Comparison of ENCODE assay signal across 8 mouse cellular contexts in the genomic region with DNA sequence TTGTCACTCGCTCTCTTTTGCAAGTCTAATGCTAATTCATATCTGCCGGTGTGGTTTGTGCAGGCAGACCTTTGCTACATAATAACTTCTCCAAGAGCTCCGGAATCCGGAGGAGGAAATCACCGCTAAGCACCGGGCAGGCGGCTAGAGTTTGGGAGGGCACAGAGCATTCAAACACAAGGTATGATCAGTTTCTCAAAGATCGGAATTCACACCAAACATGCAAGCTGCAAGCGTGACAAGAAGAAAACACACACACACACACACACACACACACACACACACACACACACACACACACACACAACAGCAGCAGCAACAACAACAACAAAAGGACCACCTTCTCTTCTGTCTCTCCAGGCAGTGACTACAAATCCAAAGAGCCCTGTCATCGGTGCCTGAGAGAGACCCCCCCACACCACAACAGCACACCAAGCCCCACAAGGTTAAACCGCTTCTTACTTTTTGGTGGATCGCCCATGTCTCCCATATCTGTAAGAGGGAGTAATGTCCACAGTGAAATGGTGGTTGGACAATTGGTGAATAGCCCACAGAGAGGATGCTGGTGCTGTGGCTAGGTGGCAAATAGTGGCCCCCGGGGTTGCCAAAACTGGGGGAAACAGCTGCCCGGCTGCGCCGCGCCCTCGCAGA. TPM values are rescaled to one million over a fixed set of nuclear protein-coding genes. Genes with fewer than 3 reads are reported as not detected.
DNase-seq lines count a peak whose midpoint lies in the region; ATAC-seq and TF ChIP-seq lines count a peak whose summit lies in the region.

No protein-coding gene starts in this region.

- H3K9ac ChIP-seq in liver, embryonic 11.5 days (ENCODE audit: low read depth, low read length): no peak overlapping the region
- peak overlapping the region; percentile 51 for H3K9ac ChIP-seq in forebrain, embryonic 11.5 days (ENCODE audit: low read length)
- no peak overlapping the region for H3K9ac ChIP-seq in limb, embryonic 14.5 days (ENCODE audit: low read depth, low read length, severe bottlenecking)

- peak overlapping the region; percentile 56 for H3K4me3 ChIP-seq in liver, embryonic 11.5 days (ENCODE audit: low read depth, low read length)
- peak overlapping the region; percentile 59 for H3K4me3 ChIP-seq in forebrain, embryonic 11.5 days (ENCODE audit: low read depth, low read length)
- peak overlapping the region; percentile 58 for H3K4me3 ChIP-seq in limb, embryonic 14.5 days (replicated peaks; ENCODE audit: low read length)
- peak overlapping the region; percentile 59 for H3K4me3 ChIP-seq in small intestine, adult 2 months (ENCODE audit: low read depth, low read length)

- H3K4me1 ChIP-seq in liver, embryonic 11.5 days (replicated peaks; ENCODE audit: control insufficient read depth, insufficient read depth, low read length): no peaks in the 10 kb centered on the region
- H3K4me1 ChIP-seq in forebrain, embryonic 11.5 days (replicated peaks; ENCODE audit: control insufficient read depth, insufficient read depth, low read length): peaks cover 5% of the 10 kb centered on the region
- H3K4me1 ChIP-seq in limb, embryonic 14.5 days (ENCODE audit: control insufficient read depth, insufficient read depth, low read length): no peaks in the 10 kb centered on the region
- peaks cover 4% of the 10 kb centered on the region for H3K4me1 ChIP-seq in small intestine, adult 2 months (ENCODE audit: control insufficient read depth, insufficient read depth, insufficient read length, low read length)

- no peak overlapping the region for H3K27ac ChIP-seq in liver, embryonic 11.5 days (ENCODE audit: low read depth, low read length)
- no peak overlapping the region for H3K27ac ChIP-seq in forebrain, embryonic 11.5 days (ENCODE audit: low read depth, low read length)
- H3K27ac ChIP-seq in limb, embryonic 14.5 days (replicated peaks; ENCODE audit: low read depth, low read length): no peak overlapping the region
- no peak overlapping the region for H3K27ac ChIP-seq in small intestine, adult 2 months (ENCODE audit: insufficient read depth, low read depth, low read length)

- TF ChIP-seq CTCF in small intestine, adult 2 months (IDR thresholded peaks at IDR 0.05; ENCODE audit: extremely low read depth, insufficient read length, insufficient replicate concordance, low read depth, low read length): no peak

- no peak for TF ChIP-seq POLR2A in limb, embryonic 14.5 days (IDR thresholded peaks at IDR 0.05; ENCODE audit: borderline replicate concordance, extremely low read depth, insufficient read depth, insufficient read length)
- TF ChIP-seq POLR2A in small intestine, adult 2 months (IDR thresholded peaks at IDR 0.05; ENCODE audit: low read depth, low read length): no peak

- H3K36me3 ChIP-seq in liver, embryonic 11.5 days (ENCODE audit: control insufficient read depth, insufficient read depth, low read length): no peaks in the 10 kb centered on the region
- H3K36me3 ChIP-seq in forebrain, embryonic 11.5 days (ENCODE audit: control insufficient read depth, insufficient read depth, low read length): no peaks in the 10 kb centered on the region
- H3K36me3 ChIP-seq in limb, embryonic 14.5 days (ENCODE audit: control insufficient read depth, insufficient read depth, low read length): no peaks in the 10 kb centered on the region
- H3K36me3 ChIP-seq in small intestine, adult 2 months (ENCODE audit: control insufficient read depth, insufficient read depth, low read length): no peaks in the 10 kb centered on the region

- H3K27me3 ChIP-seq in liver, embryonic 11.5 days (replicated peaks; ENCODE audit: control insufficient read depth, insufficient read depth, low read length): peaks cover 90% of the 10 kb centered on the region
- H3K27me3 ChIP-seq in forebrain, embryonic 11.5 days (ENCODE audit: control insufficient read depth, insufficient read depth, low read length): peaks cover 73% of the 10 kb centered on the region
- peaks cover 94% of the 10 kb centered on the region for H3K27me3 ChIP-seq in limb, embryonic 14.5 days (ENCODE audit: control insufficient read depth, insufficient read depth, low read length)
- H3K27me3 ChIP-seq in small intestine, adult 2 months (ENCODE audit: control insufficient read depth, insufficient read depth, low read length): peaks cover 48% of the 10 kb centered on the region

- H3K4me2 ChIP-seq in liver, embryonic 11.5 days: peak overlapping the region; percentile 77
- peak overlapping the region; percentile 97 for H3K4me2 ChIP-seq in forebrain, embryonic 11.5 days (ENCODE audit: low read depth, low read length, severe bottlenecking)
- peak overlapping the region; percentile 98 for H3K4me2 ChIP-seq in limb, embryonic 14.5 days (replicated peaks; ENCODE audit: low read depth, low read length, severe bottlenecking)

- WGBS in liver, embryonic 11.5 days: under 1% methylated on average over 17 of the region's 18 CpGs
- under 1% methylated on average over 18 of the region's 18 CpGs for WGBS in forebrain, embryonic 11.5 days
- WGBS in limb, embryonic 14.5 days: under 1% methylated on average over 18 of the region's 18 CpGs
- WGBS in small intestine, adult 2 months: 1% methylated on average over 18 of the region's 18 CpGs

- no peaks in the 10 kb centered on the region for H3K9me3 ChIP-seq in liver, embryonic 11.5 days (ENCODE audit: control insufficient read depth, low read length)
- H3K9me3 ChIP-seq in forebrain, embryonic 11.5 days (ENCODE audit: control insufficient read depth, low read length): no peaks in the 10 kb centered on the region
- no peaks in the 10 kb centered on the region for H3K9me3 ChIP-seq in limb, embryonic 14.5 days (ENCODE audit: control insufficient read depth, low read length)

- no peak for DNase-seq in liver, embryonic 11.5 days (ENCODE audit: low spot score)
- DNase-seq in liver: no peak
- no peak for DNase-seq in forebrain, embryonic 11.5 days (ENCODE audit: low spot score)
- no peak for DNase-seq in limb, embryonic 14.5 days (ENCODE audit: low spot score)
- DNase-seq in cerebellum, adult 9-11 months: no peak
- no peak for DNase-seq in frontal cortex, adult 2 months (ENCODE audit: extremely low spot score in 1 of 2, low spot score in 1 of 2)
- DNase-seq in layer of hippocampus, adult 9-11 months: no peak

- ATAC-seq in liver, embryonic 11.5 days (replicated peaks; ENCODE audit: low FRiP score): peak; percentile 28; the same call in 1 of the 2 replicates
- peak; percentile 40 for ATAC-seq in forebrain, embryonic 11.5 days (replicated peaks; ENCODE audit: low FRiP score)
- ATAC-seq in limb, embryonic 14.5 days (ENCODE audit: low FRiP score, low read depth): peak; percentile 21; the same call in 1 of the 2 replicates

RNA-seq across cellular contexts. Expression of gene Isl1, which starts 0.4 kb away (rescaled TPM):
- polyA plus RNA-seq in liver, embryonic 11.5 days (2014; fragmentation: Nextera tagmentation; extraction: Ambion mirVana): 6.2 and 8.6 TPM in 2 replicates
- polyA plus RNA-seq in forebrain, embryonic 11.5 days (2014; fragmentation: Nextera tagmentation; extraction: Ambion mirVana): 34.0 and 34.8 TPM in 2 replicates
- 3.6 and 4.4 TPM in 2 replicates for polyA plus RNA-seq in limb, embryonic 14.5 days (2012; rRNA removed)
- 1.4 and 1.7 TPM in 2 replicates for polyA plus RNA-seq in limb, embryonic 14.5 days (2014; fragmentation: Nextera tagmentation; extraction: Ambion mirVana)
- 2.7 and 3.8 TPM in 2 replicates for polyA plus RNA-seq in small intestine, adult 2 months (2012; rRNA removed)
- polyA plus RNA-seq in frontal cortex, adult 2 months (2012; rRNA removed): 0.50 and 0.54 TPM in 2 replicates
